Mouse (Mus musculus) B cell, adult 2 months (primary cell): Measurements from ENCODE around the gene Bach2.
A peak's percentile ranks its signal among the peaks of the same experiment; 100 is the strongest.

Experiments
- DNase-seq, 2 experiments: peaks; one replicate each; pipeline ENCODE4 v3.0.0; 2022

Gene Bach2

GRCm38 (mm10) chr4:32363488-32363984 lies 124.9 kb downstream of the Bach2 start:
- peak; percentile 72 to 74 for DNase-seq

GRCm38 (mm10) chr4:32365144-32365907 lies 126.7 kb downstream of the Bach2 start:
- no peak for DNase-seq

- DNase-seq = no peak
Measured at GRCm38 (mm10) chr4:32366176-32366575, 127.6 kb downstream of the Bach2 start.

GRCm38 (mm10) chr4:32368345-32368744 lies 129.7 kb downstream of the Bach2 start:
- DNase-seq = no peak

GRCm38 (mm10) chr4:32373085-32373484 lies 134.5 kb downstream of the Bach2 start:
- DNase-seq = peak; percentile 54 to 59

- no peak for DNase-seq
Measured at GRCm38 (mm10) chr4:32373527-32373926, 134.9 kb downstream of the Bach2 start.

- no peak for DNase-seq
Measured at GRCm38 (mm10) chr4:32374751-32375582, 136.4 kb downstream of the Bach2 start.

GRCm38 (mm10) chr4:32375721-32376526 lies 137.3 kb downstream of the Bach2 start:
- no peak for DNase-seq

GRCm38 (mm10) chr4:32376527-32376948 lies 137.9 kb downstream of the Bach2 start:
- no peak for DNase-seq

- no peak for DNase-seq
Measured at GRCm38 (mm10) chr4:32379140-32379539, 140.5 kb downstream of the Bach2 start.

- no peak for DNase-seq
Measured at GRCm38 (mm10) chr4:32381666-32382381, 143.2 kb downstream of the Bach2 start.

- no peak for DNase-seq
Measured at GRCm38 (mm10) chr4:32385121-32385520, 146.5 kb downstream of the Bach2 start.

- DNase-seq = no peak
Measured at GRCm38 (mm10) chr4:32385623-32386022, 147.0 kb downstream of the Bach2 start.

GRCm38 (mm10) chr4:32386346-32386745 lies 147.7 kb downstream of the Bach2 start:
- no peak for DNase-seq

- no peak for DNase-seq
Measured at GRCm38 (mm10) chr4:32386931-32387330, 148.3 kb downstream of the Bach2 start.

- DNase-seq = peak; percentile 78 to 80
Measured at GRCm38 (mm10) chr4:32387479-32388240, 149.1 kb downstream of the Bach2 start.

GRCm38 (mm10) chr4:32388564-32388963 lies 150.0 kb downstream of the Bach2 start:
- no peak for DNase-seq

GRCm38 (mm10) chr4:32389107-32389800 lies 150.7 kb downstream of the Bach2 start:
- DNase-seq = no peak

- DNase-seq = peak; percentile 70 to 77
Measured at GRCm38 (mm10) chr4:32391260-32391659, 152.7 kb downstream of the Bach2 start.

- DNase-seq = no peak
Measured at GRCm38 (mm10) chr4:32393226-32393625, 154.6 kb downstream of the Bach2 start.

- no peak for DNase-seq
Measured at GRCm38 (mm10) chr4:32393951-32394350, 155.3 kb downstream of the Bach2 start.
